Mouse (Mus musculus) brain, embryonic 14.5 days (tissue): ENCODE results near the gene Khdc4. TPM values are rescaled to one million over a fixed set of nuclear protein-coding genes. Genes with fewer than 3 reads are reported as not detected.

Source experiments
- DNase-seq: peaks from one replicate; pipeline ENCODE4 v3.0.0-alpha.2; 2011; ENCODE audit warnings: low read depth
- CTCF ChIP-seq: fragments of 200-500 bp; IDR thresholded peaks from 2 replicates; pipeline ENCODE4 v1.5.1; 2012; ENCODE audit warnings: inconsistent platforms, mild to moderate bottlenecking, moderate library complexity, borderline replicate concordance; ENCODE audit not compliant: insufficient read depth, insufficient read length; ENCODE audit errors: extremely low read depth
- POLR2A ChIP-seq: fragments of 200-500 bp; IDR thresholded peaks from 2 replicates; pipeline ENCODE4 v1.6.1; 2012; ENCODE audit warnings: mild to moderate bottlenecking, inconsistent platforms, borderline replicate concordance; ENCODE audit not compliant: poor library complexity, insufficient read depth, insufficient read length, severe bottlenecking; ENCODE audit errors: extremely low read depth
- polyA plus RNA-seq: library from polyadenylated mRNA; depleted of rRNA; stranded (reverse); fragments of >200 nt; gene quantifications from 2 replicates; pipeline ENCODE4 v1.2.3, GENCODE M21; 2012; rRNA removed

The Khdc4 gene
- 115 and 169 TPM in 2 replicates for polyA plus RNA-seq

DNA sequence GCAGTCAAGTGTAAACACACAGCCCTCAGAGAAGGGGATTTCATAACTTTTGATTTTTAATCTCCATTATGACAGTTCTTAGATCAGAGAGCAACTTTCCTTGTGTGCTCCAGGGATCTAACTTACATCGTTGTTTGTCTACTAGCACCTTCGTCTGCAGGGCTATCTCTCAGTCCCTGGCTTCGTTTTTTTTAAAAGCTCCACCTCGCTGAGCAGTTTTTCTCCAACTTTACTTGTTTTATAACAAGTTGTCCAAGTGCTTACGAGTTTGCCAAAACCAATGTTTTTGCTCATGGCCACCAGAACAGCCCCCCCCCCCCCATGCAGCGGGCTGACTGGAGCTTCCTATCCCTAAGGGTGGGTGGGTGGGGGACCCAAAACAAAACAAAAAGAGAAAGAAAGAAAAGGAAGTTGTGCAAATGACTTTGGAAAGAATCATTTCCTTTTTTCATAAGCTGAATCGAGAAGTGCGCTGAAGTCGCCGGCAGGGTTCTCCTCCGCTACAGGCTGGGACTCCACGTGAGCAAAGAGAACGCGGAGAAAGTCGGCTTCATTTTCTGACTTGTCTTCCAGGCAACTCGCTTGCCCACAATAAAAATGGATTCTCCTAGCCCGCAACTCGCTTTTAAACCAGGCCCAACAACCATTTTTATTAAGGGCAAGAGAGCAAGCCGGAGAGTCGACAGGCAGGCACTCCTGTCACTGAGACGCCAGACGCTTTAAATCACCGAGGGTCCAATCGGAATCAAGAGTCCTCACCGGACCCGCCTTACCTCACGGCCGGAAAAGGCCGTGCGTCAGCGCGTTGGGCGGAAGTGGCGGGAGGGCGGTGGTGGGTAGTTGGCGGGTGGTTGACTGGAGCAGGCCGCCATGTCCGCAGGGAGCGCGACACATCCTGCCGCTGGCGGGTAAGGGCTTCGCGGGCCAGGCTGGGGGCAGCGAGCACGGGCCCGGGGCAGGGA is at the start of gene Khdc4:
TSS of gene Khdc4 (plus strand) at position 824 of the 962 bp plus-strand sequence.
- DNase-seq, result peak; percentile 100
- TF ChIP-seq POLR2A (peak; percentile 90), CTCF (0 out of 2 replicates have a peak, but pooled peaks have one; percentile 10)

DNA sequence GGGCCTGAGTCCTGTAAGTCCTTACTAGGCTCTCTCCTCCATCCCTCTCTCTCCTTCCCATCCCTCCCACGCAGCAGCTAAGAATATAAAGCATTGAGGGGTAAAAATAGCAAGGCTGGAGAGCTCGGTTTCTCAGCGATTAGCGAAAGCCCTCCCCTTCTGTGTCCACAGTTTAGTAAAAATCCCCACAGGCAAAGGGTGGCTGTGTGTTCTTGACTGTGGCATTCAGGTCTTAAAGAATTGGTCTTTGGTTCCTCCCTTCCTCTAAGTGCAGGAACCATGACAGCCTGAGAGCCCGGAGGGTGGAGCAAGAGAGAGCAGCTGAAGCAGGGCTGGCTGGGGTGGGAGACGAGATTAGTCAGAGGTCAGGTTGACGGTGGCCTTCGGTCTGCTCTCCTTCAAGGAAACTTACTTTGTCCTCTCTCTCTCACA is 49.0 kb upstream of the Khdc4 start:
- DNase-seq, result no peak
- TF ChIP-seq CTCF, result no peak
- no peak for TF ChIP-seq POLR2A

DNA sequence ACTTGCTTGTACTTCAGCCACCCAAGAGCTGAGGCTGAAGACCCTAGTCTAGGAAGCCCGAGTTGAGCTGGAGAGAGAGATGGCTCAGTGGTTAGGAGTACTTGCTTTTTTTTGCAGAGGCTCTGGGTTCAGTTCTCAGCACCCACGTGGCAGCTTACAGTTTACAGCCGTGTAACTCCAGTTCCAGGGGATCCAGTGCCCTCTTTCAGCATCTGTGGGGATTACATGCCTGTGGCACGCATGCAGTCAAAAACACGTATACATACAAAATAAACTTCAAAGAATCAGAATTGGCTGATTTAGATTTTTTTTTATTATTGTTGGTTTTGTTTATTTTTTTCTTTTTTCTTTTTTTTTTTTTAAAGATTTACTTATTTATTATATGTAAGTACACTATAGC is 48.5 kb upstream of the Khdc4 start:
- no peak for DNase-seq
- no peak for TF ChIP-seq CTCF
- no peak for TF ChIP-seq POLR2A

DNA sequence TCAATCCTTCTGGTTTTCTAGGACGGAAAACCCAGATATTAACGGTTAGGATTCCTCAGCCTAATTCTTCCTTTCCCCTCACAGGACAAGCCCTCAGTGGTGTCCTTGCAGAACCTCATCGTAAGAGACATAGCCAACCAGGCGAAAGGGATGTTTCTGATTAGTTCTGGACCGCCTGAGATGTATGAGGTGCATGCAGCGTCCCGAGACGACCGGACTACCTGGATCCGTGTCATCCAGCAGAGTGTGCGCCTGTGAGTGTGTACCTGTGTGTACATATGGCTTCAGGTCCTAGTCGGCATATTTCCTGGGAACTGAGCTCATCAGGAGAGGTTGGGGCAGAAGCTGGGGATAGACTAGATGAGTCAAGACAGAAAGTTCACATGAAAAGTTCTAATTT is 46.4 kb upstream of the Khdc4 start:
- TF ChIP-seq CTCF (no peak), POLR2A (no peak)
- no peak for DNase-seq

DNA sequence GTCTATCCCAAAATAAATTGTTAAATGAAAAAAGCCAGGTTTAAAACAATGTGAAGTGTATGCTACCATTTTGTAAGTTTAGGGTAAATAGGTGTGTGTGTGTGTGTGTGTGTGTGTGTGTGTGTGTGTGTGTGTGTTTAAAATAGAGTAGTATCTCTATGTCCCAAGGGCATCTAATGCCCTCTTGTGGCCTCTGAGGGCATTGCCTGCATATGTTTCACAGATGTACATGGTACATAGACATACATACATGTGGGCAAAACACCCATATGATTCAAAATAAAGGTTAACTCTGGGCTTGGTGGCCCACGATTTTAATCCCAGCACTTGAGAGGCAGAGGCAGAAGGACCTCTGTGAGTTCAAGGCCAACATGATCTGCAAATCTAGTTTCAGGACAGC is 44.9 kb upstream of the Khdc4 start:
- TF ChIP-seq CTCF, result peak; percentile 63
- TF ChIP-seq POLR2A, result no peak
- DNase-seq, result peak; percentile 73

DNA sequence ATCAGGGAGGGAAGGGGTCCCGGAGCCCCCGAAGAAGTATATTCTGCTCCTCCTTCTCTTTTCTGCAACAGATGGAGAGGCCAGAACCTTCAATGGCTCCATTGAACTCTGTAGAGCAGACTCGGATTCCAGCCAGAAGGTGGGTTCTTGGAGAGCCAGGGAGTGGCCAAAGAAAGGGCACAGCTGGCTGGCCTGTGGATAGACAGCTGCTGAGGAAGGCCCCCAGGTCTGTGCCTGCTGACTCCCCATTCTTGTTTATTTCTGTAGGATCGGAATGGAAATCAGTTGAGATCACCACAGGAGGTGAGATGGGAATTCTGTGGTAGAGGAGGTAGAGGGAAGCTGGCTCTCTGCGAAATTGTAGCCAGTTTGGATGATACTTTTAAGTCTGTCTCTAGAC is 42.5 kb upstream of the Khdc4 start:
- no peak for TF ChIP-seq POLR2A
- TF ChIP-seq CTCF, result no peak

DNA sequence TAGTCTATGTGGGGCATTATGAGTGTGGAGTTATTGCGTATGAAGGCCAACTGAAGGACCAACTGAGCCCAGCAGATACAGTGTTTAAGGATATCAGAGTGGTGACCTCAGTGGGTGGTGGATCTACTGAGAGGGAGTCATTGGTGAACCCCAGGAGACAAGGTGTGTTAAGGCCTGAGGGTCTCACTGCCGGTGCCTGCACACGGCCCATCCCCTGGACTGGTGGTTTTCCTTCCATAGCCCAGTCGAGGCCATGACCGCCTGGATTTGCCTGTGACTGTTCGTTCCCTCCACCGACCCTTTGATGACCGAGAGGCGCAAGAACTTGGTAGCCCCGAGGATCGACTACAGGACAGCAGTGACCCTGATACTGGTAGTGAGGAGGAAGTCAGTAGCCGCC is 39.7 kb upstream of the Khdc4 start:
- TF ChIP-seq POLR2A (no peak), CTCF (no peak)
- no peak for DNase-seq

More for the DNA sequence above, 42.5 kb upstream of the Khdc4 start:
- DNase-seq, result no peak

DNA sequence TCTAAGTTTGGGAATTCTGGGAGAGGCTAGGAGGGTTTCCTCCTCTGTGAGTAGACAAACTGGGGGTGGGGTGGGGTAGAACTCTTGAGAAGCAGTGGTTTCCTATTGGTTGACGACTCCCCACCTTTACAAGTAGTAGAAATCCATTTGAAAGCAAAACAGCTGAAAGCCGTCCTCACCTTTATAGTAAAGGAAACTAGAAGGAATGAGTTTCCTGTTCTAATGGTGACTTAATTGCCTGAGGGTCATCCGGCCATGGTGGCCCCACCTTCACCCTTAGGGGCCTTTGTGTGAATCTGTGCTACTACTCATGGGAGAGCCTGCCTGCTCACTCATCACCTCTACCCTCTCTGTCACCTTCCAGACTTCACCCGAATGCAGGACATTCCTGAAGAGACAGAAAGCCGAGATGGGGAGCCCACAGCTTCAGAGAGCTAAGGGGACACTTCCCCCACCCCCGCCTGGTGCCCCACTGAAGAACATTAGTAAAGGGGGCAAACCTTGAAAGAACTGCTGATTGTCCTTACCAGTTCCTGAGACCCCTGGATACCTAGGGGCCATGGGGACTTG is 39.1 kb upstream of the Khdc4 start:
- TF ChIP-seq CTCF, result no peak
- TF ChIP-seq POLR2A, result no peak
- DNase-seq, result no peak

DNA sequence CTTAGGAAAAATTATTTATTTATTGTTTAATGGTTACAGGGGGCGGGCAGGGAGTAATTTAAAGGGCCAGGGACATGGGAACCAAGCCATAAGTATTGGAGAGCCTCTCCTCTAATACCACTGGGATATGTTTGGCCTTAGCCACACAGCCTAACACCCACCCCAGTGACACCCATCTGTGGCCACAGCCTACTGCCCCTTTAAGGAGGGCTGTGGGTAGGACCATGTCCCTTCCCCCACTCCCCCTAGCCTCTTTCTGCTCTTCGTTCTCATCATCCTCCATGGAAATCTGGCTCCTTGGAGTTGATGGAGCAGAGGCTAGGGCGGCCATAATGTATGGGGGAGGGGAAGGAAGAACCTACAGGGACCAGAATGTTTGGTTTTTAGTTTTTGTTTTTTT is 38.5 kb upstream of the Khdc4 start:
- DNase-seq, result no peak
- TF ChIP-seq POLR2A (no peak), CTCF (no peak)

DNA sequence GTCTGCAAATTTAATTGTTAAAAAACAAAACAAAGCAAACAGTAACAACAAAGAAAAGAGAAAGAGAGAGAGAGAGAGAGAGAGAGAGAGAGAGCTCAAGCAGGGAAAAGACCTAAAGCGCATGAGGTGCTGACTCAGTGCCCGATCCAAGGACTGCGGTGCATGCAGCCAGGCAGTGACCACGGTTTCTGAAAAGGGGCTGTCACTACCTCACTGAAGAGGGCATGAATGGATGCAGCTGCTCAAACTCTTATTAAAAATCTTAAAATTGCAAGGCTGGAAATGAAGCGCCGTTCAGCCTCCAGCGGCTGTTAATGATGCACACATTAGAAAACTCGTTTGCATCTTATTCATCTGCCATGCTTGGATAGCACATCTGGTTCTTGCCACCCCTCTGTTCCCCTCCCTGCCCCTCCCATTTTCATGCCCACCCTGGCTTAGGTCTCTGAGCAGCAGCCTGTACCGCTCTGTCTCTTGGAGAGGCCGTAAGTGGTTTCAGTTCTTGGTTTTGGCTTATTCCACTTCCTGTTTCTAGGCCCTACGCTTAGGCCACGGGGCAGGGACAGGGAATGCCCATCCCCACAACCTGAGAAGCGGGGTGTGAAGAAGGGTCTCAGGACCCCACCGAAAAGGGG is 37.7 kb upstream of the Khdc4 start:
- TF ChIP-seq POLR2A, result no peak

DNA sequence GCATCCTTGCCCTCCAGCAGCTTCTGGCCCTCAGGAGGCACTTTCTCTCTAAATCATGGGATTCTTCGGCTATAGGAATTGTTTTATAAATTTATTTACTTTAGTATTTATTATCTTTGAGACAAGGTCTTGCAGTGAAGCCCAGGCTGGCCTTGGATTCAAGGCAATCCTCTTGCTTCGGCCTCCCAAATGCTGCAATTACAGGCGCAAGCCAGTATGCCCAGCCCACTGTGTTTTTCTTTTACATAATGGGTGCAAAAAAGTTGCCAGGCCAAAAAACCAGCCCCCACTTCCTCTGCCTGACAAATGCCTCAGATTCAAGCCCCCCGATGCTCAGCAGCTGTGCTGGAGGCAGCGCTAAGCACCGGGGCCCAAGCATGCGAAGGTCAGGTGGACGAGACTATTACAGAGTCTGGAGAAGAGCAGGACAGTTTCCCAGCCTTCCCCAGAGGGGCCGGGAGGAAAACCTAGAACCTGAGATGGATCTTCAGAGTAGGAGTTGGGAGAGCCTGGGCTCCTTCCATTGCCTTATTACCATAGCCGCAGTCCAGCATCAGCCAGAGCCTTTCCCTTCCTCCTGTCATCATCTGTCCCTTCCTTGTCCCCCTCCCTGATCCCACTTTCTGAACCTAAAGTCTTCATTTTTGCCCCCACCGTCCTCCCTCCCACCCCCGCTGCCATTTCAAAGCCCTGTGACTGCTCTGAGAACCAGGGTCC is 37.0 kb upstream of the Khdc4 start:
- TF ChIP-seq CTCF (no peak), POLR2A (no peak)
- no peak for DNase-seq

More for the DNA sequence above, 37.7 kb upstream of the Khdc4 start:
- DNase-seq, result peak; percentile 50
